Mouse (Mus musculus): ENCODE measurements at regions not wholly inside any gene's neighbourhood (a gene's known extent, or its start where the extent isn't known, plus 50 kb on each side); places are given as distances from the start of the nearest gene placed in this dataset.

DNA sequence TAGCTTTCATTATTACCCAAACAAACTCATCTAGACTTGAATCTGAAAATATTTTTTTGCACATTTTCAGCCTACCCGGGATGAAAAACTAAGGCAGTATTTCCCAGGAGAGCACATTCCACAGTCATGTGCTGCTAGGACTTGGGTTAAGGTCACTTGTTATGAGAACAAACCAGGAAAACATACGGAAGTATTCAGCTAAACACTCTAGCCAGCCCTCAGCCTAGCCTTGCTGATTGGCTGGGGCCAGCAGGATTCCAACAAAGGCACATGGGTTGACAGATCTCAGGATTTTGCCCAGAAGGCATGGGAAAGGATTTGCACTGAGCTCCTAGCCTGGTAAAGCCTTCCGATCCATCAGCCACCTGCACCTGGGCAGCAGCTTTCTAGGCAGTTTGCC, 68.0 kb upstream of the Jak1 start:
- Histone ChIP-seq H3K27ac (ENCODE audit: low read depth, low read length) (no peak overlapping the region), H3K4me2 (replicated peaks; ENCODE audit: low read depth, low read length) (no peak overlapping the region), H3K4me3 (ENCODE audit: low read length) (no peak overlapping the region), H3K27me3 (ENCODE audit: control insufficient read depth, insufficient read depth, low read length) (no peaks in the 10 kb centered on the region), H3K36me3 (ENCODE audit: control insufficient read depth, insufficient read depth, low read length) (no peaks in the 10 kb centered on the region), H3K9me3 (ENCODE audit: control insufficient read depth, low read length) (no peaks in the 10 kb centered on the region), H3K9ac (ENCODE audit: low read depth, low read length) (no peak overlapping the region), H3K4me1 (ENCODE audit: control insufficient read depth, insufficient read depth, low read length) (no peaks in the 10 kb centered on the region)
- no peak for ATAC-seq (ENCODE audit: low FRiP score, low TSS enrichment)
- 69% methylated on average over 3 of the region's 3 CpGs for WGBS

- WGBS, result 79% methylated on average over 4 of the region's 4 CpGs
- Histone ChIP-seq H3K4me1 (ENCODE audit: control insufficient read depth, insufficient read depth, low read length) (no peaks in the 10 kb centered on the region), H3K9me3 (ENCODE audit: control insufficient read depth, low read length) (no peaks in the 10 kb centered on the region), H3K27ac (ENCODE audit: low read depth, low read length) (no peak overlapping the region), H3K4me3 (ENCODE audit: low read length) (no peak overlapping the region), H3K4me2 (replicated peaks; ENCODE audit: low read depth, low read length) (no peak overlapping the region), H3K9ac (ENCODE audit: low read depth, low read length) (no peak overlapping the region), H3K36me3 (ENCODE audit: control insufficient read depth, insufficient read depth, low read length) (no peaks in the 10 kb centered on the region), H3K27me3 (ENCODE audit: control insufficient read depth, insufficient read depth, low read length) (no peaks in the 10 kb centered on the region)
- no peak for ATAC-seq (ENCODE audit: low FRiP score, low TSS enrichment)
Observed at GRCm38 (mm10) chr4:101331231-101331630, 66.1 kb upstream of the Jak1 start.

- Histone ChIP-seq H3K36me3 (ENCODE audit: control insufficient read depth, insufficient read depth, low read length) (no peaks in the 10 kb centered on the region), H3K27ac (ENCODE audit: low read depth, low read length) (no peak overlapping the region), H3K9ac (ENCODE audit: low read depth, low read length) (no peak overlapping the region), H3K4me2 (replicated peaks; ENCODE audit: low read depth, low read length) (no peak overlapping the region), H3K9me3 (ENCODE audit: control insufficient read depth, low read length) (no peaks in the 10 kb centered on the region), H3K4me3 (ENCODE audit: low read length) (no peak overlapping the region), H3K27me3 (ENCODE audit: control insufficient read depth, insufficient read depth, low read length) (no peaks in the 10 kb centered on the region), H3K4me1 (ENCODE audit: control insufficient read depth, insufficient read depth, low read length) (no peaks in the 10 kb centered on the region)
- WGBS, result 79% methylated on average over 7 of the region's 7 CpGs
- ATAC-seq (ENCODE audit: low FRiP score, low TSS enrichment), result no peak
Observed at GRCm38 (mm10) chr4:101329060-101329459, 64.0 kb upstream of the Jak1 start.

DNA sequence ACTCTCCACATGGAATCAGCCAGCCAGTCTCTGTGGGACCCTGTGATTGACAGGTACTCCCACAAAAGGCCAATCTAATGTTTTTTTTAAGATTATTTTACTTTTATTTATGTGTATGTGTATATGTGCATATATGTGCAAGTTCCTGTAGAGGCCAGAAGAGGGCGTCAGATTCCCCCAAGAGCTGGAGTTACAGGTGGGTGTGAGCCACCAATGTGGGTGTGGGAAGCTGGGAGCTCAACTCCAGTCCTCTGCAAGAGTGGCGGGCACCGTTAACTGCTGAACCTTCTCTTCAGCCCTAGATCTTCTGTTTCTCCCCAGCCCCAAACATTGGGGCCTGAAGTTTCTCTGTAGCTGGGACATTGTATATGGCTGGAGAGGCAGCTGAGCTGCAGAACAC, 61.0 kb upstream of the Jak1 start:
- Histone ChIP-seq H3K4me2 (replicated peaks; ENCODE audit: low read depth, low read length) (no peak overlapping the region), H3K4me3 (ENCODE audit: low read length) (no peak overlapping the region), H3K27ac (ENCODE audit: low read depth, low read length) (no peak overlapping the region), H3K4me1 (ENCODE audit: control insufficient read depth, insufficient read depth, low read length) (no peaks in the 10 kb centered on the region), H3K36me3 (ENCODE audit: control insufficient read depth, insufficient read depth, low read length) (no peaks in the 10 kb centered on the region), H3K9me3 (ENCODE audit: control insufficient read depth, low read length) (no peaks in the 10 kb centered on the region), H3K27me3 (ENCODE audit: control insufficient read depth, insufficient read depth, low read length) (no peaks in the 10 kb centered on the region), H3K9ac (ENCODE audit: low read depth, low read length) (no peak overlapping the region)
- no peak for ATAC-seq (ENCODE audit: low FRiP score, low TSS enrichment)
- WGBS, result 89% methylated on average over 3 of the region's 3 CpGs

- Histone ChIP-seq H3K27ac (ENCODE audit: low read depth, low read length) (no peak overlapping the region), H3K4me3 (ENCODE audit: low read length) (no peak overlapping the region), H3K27me3 (ENCODE audit: control insufficient read depth, insufficient read depth, low read length) (no peaks in the 10 kb centered on the region), H3K4me1 (ENCODE audit: control insufficient read depth, insufficient read depth, low read length) (no peaks in the 10 kb centered on the region), H3K4me2 (replicated peaks; ENCODE audit: low read depth, low read length) (no peak overlapping the region), H3K9ac (ENCODE audit: low read depth, low read length) (no peak overlapping the region), H3K36me3 (ENCODE audit: control insufficient read depth, insufficient read depth, low read length) (no peaks in the 10 kb centered on the region), H3K9me3 (ENCODE audit: control insufficient read depth, low read length) (no peaks in the 10 kb centered on the region)
- 81% methylated on average over 2 of the region's 2 CpGs for whole genome bisulfite sequencing
- no peak for ATAC-seq (ENCODE audit: low FRiP score, low TSS enrichment)
Observed at GRCm38 (mm10) chr4:101321731-101322130, 56.6 kb upstream of the Jak1 start.

GRCm38 (mm10) chr4:101320587-101320986, 55.5 kb upstream of the Jak1 start:
- Histone ChIP-seq H3K27ac (ENCODE audit: low read depth, low read length) (no peak overlapping the region), H3K9ac (ENCODE audit: low read depth, low read length) (no peak overlapping the region), H3K27me3 (ENCODE audit: control insufficient read depth, insufficient read depth, low read length) (no peaks in the 10 kb centered on the region), H3K36me3 (ENCODE audit: control insufficient read depth, insufficient read depth, low read length) (no peaks in the 10 kb centered on the region), H3K9me3 (ENCODE audit: control insufficient read depth, low read length) (no peaks in the 10 kb centered on the region), H3K4me3 (ENCODE audit: low read length) (no peak overlapping the region), H3K4me1 (ENCODE audit: control insufficient read depth, insufficient read depth, low read length) (no peaks in the 10 kb centered on the region), H3K4me2 (replicated peaks; ENCODE audit: low read depth, low read length) (no peak overlapping the region)
- WGBS, result 89% methylated on average over 2 of the region's 2 CpGs
- no peak for ATAC-seq (ENCODE audit: low FRiP score, low TSS enrichment)

- Histone ChIP-seq H3K9ac (ENCODE audit: low read depth, low read length) (no peak overlapping the region), H3K4me1 (ENCODE audit: control insufficient read depth, insufficient read depth, low read length) (no peaks in the 10 kb centered on the region), H3K4me2 (replicated peaks; ENCODE audit: low read depth, low read length) (no peak overlapping the region), H3K27ac (ENCODE audit: low read depth, low read length) (no peak overlapping the region), H3K9me3 (ENCODE audit: control insufficient read depth, low read length) (no peaks in the 10 kb centered on the region), H3K4me3 (ENCODE audit: low read length) (no peak overlapping the region), H3K36me3 (ENCODE audit: control insufficient read depth, insufficient read depth, low read length) (no peaks in the 10 kb centered on the region), H3K27me3 (ENCODE audit: control insufficient read depth, insufficient read depth, low read length) (no peaks in the 10 kb centered on the region)
- ATAC-seq (ENCODE audit: low FRiP score, low TSS enrichment), result no peak
- 82% methylated on average over 4 of the region's 4 CpGs for WGBS
Observed at GRCm38 (mm10) chr4:101319681-101320220, 54.7 kb upstream of the Jak1 start.

DNA sequence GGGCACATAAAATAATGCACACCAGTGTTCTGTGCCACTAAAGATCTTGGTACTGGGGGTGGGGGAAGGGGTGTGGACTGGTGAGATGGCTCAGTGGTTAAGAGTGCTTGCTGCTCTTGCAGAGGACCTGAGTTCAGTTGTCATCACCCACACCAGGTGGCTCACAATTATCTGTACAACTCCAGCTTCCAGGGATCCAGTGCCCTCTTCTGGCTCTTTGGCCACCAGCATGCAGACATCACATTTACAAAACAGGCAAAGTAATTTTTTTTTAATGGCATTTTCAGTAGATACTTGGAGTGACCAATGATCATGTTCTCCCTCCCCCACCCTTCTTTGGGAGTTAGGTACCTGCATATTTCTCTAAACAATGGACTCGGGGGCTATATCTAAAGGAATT, 53.8 kb upstream of the Jak1 start:
- Histone ChIP-seq H3K4me1 (ENCODE audit: control insufficient read depth, insufficient read depth, low read length) (no peaks in the 10 kb centered on the region), H3K27me3 (ENCODE audit: control insufficient read depth, insufficient read depth, low read length) (no peaks in the 10 kb centered on the region), H3K9ac (ENCODE audit: low read depth, low read length) (no peak overlapping the region), H3K4me3 (ENCODE audit: low read length) (no peak overlapping the region), H3K36me3 (ENCODE audit: control insufficient read depth, insufficient read depth, low read length) (no peaks in the 10 kb centered on the region), H3K27ac (ENCODE audit: low read depth, low read length) (no peak overlapping the region), H3K4me2 (replicated peaks; ENCODE audit: low read depth, low read length) (no peak overlapping the region), H3K9me3 (ENCODE audit: control insufficient read depth, low read length) (no peaks in the 10 kb centered on the region)
- ATAC-seq (ENCODE audit: low FRiP score, low TSS enrichment), result no peak
- 74% methylated on average over 1 of the region's 1 CpGs for WGBS

DNA sequence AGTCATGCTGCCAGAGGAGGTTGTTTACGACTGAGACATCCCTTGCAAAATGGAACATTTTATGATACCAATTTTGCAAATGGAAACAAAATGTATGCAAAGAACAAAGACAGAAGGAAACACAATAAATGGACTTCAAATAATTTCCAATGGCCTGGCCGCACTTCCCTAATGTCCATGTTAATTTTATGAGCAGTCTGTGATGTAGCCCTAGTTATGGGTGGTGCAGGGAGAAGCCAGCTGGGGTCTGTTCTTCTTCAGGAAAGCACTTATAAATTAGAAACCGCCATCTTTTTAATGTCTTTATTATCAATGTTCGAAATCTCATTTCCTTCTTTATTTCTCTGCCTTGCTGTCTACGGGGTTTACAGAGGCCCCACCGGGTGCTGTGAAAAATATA, 51.0 kb upstream of the Jak1 start:
- Histone ChIP-seq H3K9ac (ENCODE audit: low read depth, low read length) (no peak overlapping the region), H3K4me1 (ENCODE audit: control insufficient read depth, insufficient read depth, low read length) (no peaks in the 10 kb centered on the region), H3K27me3 (ENCODE audit: control insufficient read depth, insufficient read depth, low read length) (no peaks in the 10 kb centered on the region), H3K4me2 (replicated peaks; ENCODE audit: low read depth, low read length) (no peak overlapping the region), H3K4me3 (ENCODE audit: low read length) (no peak overlapping the region), H3K27ac (ENCODE audit: low read depth, low read length) (no peak overlapping the region), H3K9me3 (ENCODE audit: control insufficient read depth, low read length) (no peaks in the 10 kb centered on the region), H3K36me3 (ENCODE audit: control insufficient read depth, insufficient read depth, low read length) (no peaks in the 10 kb centered on the region)
- WGBS, result 69% methylated on average over 6 of the region's 6 CpGs
- no peak for ATAC-seq (ENCODE audit: low FRiP score, low TSS enrichment)
